Mouse (Mus musculus) bone marrow macrophage, adult 2 months (primary cell): Measurements from ENCODE around the gene Tnfrsf25.

ENCODE experiments used
- CTCF ChIP-seq: IDR thresholded peaks from 2 replicates; pipeline ENCODE4 v1.5.1; 2012; ENCODE audit warnings: low read depth, mild to moderate bottlenecking, low read length, moderate library complexity
- POLR2A ChIP-seq: IDR thresholded peaks from 2 replicates; pipeline ENCODE4 v1.6.1; 2012; ENCODE audit warnings: mild to moderate bottlenecking, low read depth, low read length, borderline replicate concordance

DNA sequence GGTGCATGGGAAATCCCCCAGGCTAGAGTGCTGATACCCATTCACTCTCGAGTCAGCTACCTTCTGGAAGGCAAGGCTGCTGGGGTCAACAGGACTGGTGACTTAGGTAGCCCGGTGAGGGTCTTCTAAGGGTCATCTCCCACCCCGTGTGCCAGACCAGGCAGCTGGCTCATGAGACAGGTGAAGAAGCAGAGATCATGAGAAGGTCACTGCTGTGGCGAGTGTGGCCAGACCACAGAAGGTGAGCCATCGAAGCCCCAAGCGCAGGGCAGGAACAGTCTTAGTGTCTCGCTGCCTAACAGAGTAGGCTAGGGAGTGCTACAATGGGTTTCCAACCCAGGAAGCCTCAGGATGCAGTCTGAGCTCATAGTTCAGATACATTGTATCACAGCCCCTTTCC, 31.1 kb upstream of the Tnfrsf25 start:
- TF ChIP-seq CTCF (no peak), POLR2A (no peak)
